Mouse (Mus musculus) left cerebral cortex, postnatal 10 days (tissue): ENCODE measurements around the gene Lce1i. TPM values are rescaled to one million over a fixed set of nuclear protein-coding genes. Genes with fewer than 3 reads are reported as not detected.
"Not testable (repeated sequence)": the region's sequence is repeated elsewhere in the genome, so short reads cannot be mapped to it uniquely, and the experiment has no call there.

Experiments used
- DNase-seq, 2 experiments: peaks; one replicate each; pipeline ENCODE4 v3.0.0; 2021 to 2022; ENCODE audit warnings: low spot score in 2 of 2, mixed read lengths in 1 of 2; ENCODE audit errors: extremely low spot score in 1 of 2
- intact Hi-C: fragments of 180-260 bp; cut with DNase I; formaldehyde crosslinking; loops from one replicate; pipeline ENCODE4 v1.15.1; 2025
- total RNA-seq, 2 experiments: library from RNA; stranded (reverse); gene quantifications; 2 replicates each; pipeline ENCODE4 v1.2.3; 2021

Gene Lce1i
- not detected for total RNA-seq

DNA sequence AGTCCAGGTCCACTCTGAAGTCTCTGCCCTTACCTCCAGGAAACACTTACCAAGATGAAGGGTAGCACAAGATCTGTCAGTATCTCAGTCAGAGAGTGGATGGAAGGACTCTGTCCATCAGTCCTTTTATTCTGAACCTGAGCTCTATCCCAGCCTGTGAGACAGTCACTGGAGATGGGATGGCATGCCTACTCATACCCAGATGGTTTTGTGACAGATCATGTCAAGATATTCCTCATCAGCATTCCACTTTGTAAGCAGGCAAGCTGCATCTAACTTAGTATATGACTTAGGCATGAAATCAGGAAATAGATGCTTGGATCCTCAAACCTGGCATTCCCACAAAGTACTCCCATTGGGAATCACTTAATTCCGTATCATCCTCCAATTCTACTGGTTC lies at the start of gene Lce1i:
Gene Lce1i, minus strand, starts transcription at position 101 of the 400 bp plus-strand sequence.
- intact Hi-C loops = no loop called here
- DNase-seq = no peak

DNA sequence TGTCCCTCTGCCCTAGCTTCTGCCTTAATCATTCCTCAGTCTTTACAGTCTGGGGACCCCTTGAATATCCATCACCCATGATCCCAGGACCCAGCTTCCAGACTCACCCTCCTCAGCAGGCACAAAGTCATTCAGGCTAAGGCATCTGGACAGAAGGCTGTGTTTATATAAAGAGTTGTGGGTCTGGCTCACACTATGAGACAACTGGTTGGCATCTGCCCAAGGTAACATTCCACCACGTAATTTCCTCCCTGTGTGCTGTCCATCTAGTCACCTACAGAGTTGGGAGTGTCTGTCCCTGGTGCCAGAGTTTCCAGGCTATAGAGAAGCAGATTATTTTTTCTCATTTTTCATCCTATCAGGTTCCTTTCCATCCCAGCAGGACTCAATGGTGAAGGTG lies 48.4 kb upstream of the Lce1i start, which contains the start of gene Kprp:
Gene Kprp, minus strand, starts transcription at position 140 of the 400 bp plus-strand sequence.
- no peak for DNase-seq
- intact Hi-C loops = no loop called here

GRCm38 (mm10) chr3:92825808-92826207 lies 47.1 kb upstream of the Lce1i start:
- no peak for DNase-seq
- intact Hi-C loops = no loop called here

- DNase-seq, intact Hi-C loops: not testable (repeated sequence)
These were observed 37.3 kb upstream of the Lce1i start for GRCm38 (mm10) chr3:92816036-92816435.

DNA sequence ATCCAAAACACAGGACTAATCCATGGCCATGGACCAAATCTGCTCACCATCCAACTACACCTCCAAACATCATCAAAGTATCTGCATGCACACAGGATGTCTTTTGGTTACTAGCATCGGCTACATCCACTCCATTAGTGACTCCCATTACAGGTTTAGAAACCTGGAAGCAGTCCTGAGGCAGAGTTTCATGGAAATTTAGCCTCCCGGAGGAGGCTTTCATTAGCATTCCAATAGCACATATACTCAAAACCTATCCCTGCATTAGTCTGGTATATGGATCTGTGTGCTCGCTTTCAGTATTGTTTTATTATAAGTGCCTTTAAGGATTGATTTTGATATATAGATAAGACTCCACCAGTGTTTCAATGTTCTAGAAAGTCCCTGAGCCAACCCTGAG lies 36.9 kb upstream of the Lce1i start:
- DNase-seq = no peak
- intact Hi-C loops = no loop called here

DNA sequence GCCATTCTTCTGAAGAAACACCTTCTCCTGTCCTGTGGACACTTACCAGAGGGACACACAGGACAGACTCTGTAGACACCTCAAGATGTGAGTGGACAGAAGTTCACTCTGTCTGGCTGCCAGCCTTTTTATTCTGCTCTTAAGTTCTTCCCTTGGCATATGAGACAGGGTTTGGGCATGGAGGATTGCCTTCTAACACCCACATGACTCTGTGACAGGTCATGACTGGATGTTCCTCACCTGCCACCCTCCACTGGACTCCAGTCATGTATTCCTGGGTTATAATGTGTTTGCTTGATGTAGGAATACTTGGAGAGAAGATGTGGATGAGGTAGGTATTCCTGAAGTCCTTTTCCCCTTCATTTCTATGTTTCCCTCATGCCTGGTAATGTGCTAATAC lies 29.1 kb upstream of the Lce1i start, which contains the start of gene Lce1k:
Gene Lce1k, minus strand, starts transcription at position 101 of the 400 bp plus-strand sequence.
- intact Hi-C loops = no loop called here
- no peak for DNase-seq

DNA sequence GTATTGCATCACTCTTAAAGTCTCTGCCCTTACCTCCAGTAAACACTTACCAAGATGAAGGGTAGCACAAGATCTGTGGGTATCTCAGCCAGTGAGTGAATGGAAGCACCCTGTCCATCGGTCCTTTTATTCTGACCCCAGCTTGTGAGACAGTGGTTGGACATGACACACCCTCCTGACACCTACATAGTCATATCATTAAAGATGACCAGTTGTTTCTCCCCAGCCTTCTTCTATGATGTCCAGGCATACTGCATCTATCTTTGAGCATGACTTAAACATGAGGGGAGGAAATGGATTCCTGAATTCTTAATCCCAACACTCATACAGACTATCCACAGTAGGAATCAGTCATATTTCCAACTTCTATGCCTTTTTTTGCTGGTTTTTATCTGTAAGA lies 11.7 kb upstream of the Lce1i start, which contains the start of gene Lce1j:
Gene Lce1j, minus strand, starts transcription at position 101 of the 400 bp plus-strand sequence.
- no peak for DNase-seq
- intact Hi-C loops = no loop called here

DNA sequence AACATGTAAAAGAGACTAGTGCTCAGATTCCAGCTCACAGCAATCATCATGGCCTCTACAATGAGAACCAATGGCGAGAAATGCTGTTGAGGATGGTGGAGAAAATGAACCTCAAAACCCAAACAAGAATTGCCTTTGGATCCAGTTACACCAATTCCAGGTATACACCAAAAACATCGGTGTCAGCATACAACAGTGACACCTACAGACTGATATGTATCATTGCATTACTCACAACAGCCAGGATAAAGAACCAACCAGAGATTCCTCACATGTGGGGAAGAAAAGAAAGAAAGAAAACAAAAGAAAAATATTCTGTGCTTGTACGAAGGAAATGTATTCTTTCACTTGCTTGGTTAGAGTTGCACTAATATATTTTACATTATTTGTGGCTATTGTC lies 7.1 kb downstream of the Lce1i start:
- no peak for DNase-seq
- intact Hi-C loops = no loop called here

- intact Hi-C loops = no loop called here
These were observed 13.7 kb downstream of the Lce1i start, which contains the start of gene Lce1h for GRCm38 (mm10) chr3:92764965-92765364. Gene Lce1h, minus strand, starts transcription at chr3:92765065.

DNA sequence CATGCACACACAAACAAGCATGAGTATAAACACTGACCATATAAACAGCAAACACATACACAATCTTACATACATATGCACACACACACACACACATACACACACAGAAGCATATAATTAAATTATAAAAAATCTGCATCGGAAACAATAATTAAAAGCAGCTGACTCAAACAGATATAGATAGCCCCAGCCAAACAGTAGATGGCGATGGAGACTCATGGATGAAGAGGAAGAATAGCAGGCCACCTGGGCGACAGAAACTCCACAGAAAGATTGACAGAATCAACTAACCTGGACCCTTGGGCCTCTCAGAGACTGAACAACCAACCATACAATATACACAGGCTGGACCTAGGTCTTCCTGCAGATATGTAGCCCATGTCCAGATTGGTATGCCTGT lies 25.5 kb downstream of the Lce1i start:
- intact Hi-C loops = no loop called here
- DNase-seq = no peak

More at GRCm38 (mm10) chr3:92764965-92765364, 13.7 kb downstream of the Lce1i start, which contains the start of gene Lce1h:
- no peak for DNase-seq

DNA sequence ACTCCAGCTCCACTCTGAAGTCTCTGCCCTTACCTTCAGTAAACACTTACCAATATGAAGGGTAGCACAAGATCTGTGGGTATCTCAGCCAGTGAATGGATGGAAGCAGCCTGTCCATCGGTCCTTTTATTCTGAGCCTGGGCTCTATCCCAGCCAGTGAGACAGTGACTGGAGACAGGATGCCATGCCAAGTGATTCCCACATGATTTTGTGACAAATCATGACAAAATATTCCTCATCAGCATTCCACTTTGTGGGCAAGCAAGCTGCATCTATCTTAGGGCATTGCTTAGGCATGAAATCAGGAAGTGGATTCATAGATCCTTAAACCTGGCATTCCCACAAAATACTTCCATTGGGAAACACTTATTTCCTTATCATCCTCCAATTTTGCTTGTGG lies 26.5 kb downstream of the Lce1i start, which contains the start of gene Lce1g:
Gene Lce1g, minus strand, starts transcription at position 101 of the 400 bp plus-strand sequence.
- no peak for DNase-seq
- intact Hi-C loops = no loop called here

DNA sequence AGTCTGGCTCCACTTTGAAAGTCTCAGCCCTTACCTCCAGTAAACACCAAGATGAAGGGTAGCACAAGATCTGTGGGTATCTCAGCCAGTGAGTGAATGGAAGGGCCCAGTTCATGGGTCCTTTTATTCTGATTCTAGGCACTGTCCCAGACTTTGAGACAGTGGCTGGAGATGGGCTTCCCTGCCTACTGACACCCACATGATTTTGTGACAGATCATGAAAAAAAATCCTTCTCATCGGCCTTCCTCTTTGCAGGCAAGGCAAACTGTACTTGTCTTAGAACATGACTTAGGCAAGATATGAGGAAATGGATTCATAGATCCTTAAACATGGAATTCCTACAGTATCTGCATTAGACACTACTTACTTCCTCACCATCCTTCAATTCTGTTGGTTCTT lies 39.7 kb downstream of the Lce1i start, which contains the start of gene Gm38119:
Gene Gm38119, minus strand, starts transcription at position 101 of the 400 bp plus-strand sequence.
- DNase-seq = no peak
- intact Hi-C loops = no loop called here

Other genes with a start within 250 kb of the Lce1i start
- gene 2310046K23Rik, start 244.4 kb downstream of the Lce1i start, total RNA-seq = not detected
- gene Ivl, start 205.2 kb downstream of the Lce1i start, total RNA-seq = not detected
- not detected for gene Smcp, start 189.9 kb downstream of the Lce1i start, total RNA-seq
- not detected for gene 2210017I01Rik, start 171.4 kb downstream of the Lce1i start, total RNA-seq
- gene Lce6a, start 157.2 kb downstream of the Lce1i start, total RNA-seq = not detected
- gene Lce1a1, start 130.6 kb downstream of the Lce1i start, total RNA-seq = not detected
- gene Lce1b, start 122.0 kb downstream of the Lce1i start, total RNA-seq = not detected
- gene Lce1a2, start 108.6 kb downstream of the Lce1i start, total RNA-seq = not detected
- gene Lce1c, start 99.7 kb downstream of the Lce1i start, total RNA-seq = not detected
- not detected for gene Lce1d, start 91.7 kb downstream of the Lce1i start, total RNA-seq
- not detected for gene Lce1e, start 69.8 kb downstream of the Lce1i start, total RNA-seq
- gene Lce1f, start 58.5 kb downstream of the Lce1i start, total RNA-seq = not detected
- gene Gm38119, start 39.8 kb downstream of the Lce1i start, total RNA-seq = not detected
- not detected for gene Lce1g, start 26.6 kb downstream of the Lce1i start, total RNA-seq
- not detected for gene Lce1h, start 13.8 kb downstream of the Lce1i start, total RNA-seq
- not detected for gene Lce1j, start 11.6 kb upstream of the Lce1i start, total RNA-seq
- not detected for gene Lce1k, start 29.0 kb upstream of the Lce1i start, total RNA-seq
- not detected for gene Kprp, start 48.3 kb upstream of the Lce1i start, total RNA-seq
- gene Lce1l, start 72.4 kb upstream of the Lce1i start, total RNA-seq = not detected
- gene 2310050C09Rik, start 91.3 kb upstream of the Lce1i start, total RNA-seq = not detected
- gene Lce3a, start 147.3 kb upstream of the Lce1i start, total RNA-seq = not detected
- gene Lce3b, start 154.1 kb upstream of the Lce1i start, total RNA-seq = not detected
- not detected for gene Lce3c, start 165.6 kb upstream of the Lce1i start, total RNA-seq
- not detected for gene Lce3d, start 178.5 kb upstream of the Lce1i start, total RNA-seq
- not detected for gene Lce3e, start 188.2 kb upstream of the Lce1i start, total RNA-seq
- not detected for gene Lce3f, start 213.3 kb upstream of the Lce1i start, total RNA-seq
- gene Crct1, start 236.8 kb upstream of the Lce1i start, total RNA-seq = not detected
- not detected for gene Lce1m, start 240.2 kb upstream of the Lce1i start, total RNA-seq